Mouse (Mus musculus) adrenal gland, postnatal 4 days (tissue): ENCODE measurements around the gene Abhd17a. TPM values are rescaled to one million over a fixed set of nuclear protein-coding genes. Genes with fewer than 3 reads are reported as not detected.

Experiments
- DNase-seq, 2 experiments: peaks; one replicate each; pipeline ENCODE4 v3.0.0; 2021 to 2022; ENCODE audit warnings: low spot score in 2 of 2, mixed read lengths in 2 of 2
- microRNA-seq: library from miRNA; unstranded; fragments of <30 nt; microRNA quantifications from one replicate; pipeline ENCODE4 v1.2.0, GENCODE M21; 2021
- total RNA-seq, 2 experiments: library from RNA; stranded (reverse); gene quantifications; 2 replicates each; pipeline ENCODE4 v1.2.3; 2021

Abhd17a gene
- total RNA-seq, 2 experiments from 2014 or later = 106 to 112 TPM

DNA sequence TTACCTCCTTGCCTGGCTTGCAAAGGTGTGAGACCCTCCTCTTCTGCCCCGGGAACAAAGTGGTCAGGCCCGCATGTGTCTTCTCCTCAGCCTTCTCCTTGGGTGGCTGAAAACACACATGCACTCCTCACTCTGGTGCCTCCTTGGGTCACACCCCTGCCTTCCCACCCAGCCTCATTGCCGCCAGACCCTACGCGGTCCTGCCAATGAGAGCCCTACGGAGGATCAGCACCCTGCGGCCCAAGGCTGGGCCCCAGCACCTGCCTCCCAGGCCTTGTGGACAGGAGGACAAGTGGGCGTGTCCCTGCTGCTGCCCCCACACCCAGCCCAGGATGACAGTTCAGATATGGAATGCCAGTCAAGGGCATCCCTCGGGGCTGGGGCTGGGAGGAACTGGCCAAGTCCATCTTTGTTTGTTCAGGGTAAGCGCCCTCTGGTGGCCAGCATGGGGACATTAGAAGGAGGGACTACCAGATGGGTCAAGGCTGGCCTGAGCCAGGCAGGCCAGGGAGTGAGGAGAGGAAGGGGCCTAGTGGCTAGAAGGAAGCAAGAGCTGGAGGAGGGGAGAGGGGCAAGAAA is 41.6 kb downstream of the Abhd17a start:
- peak; percentile 60 to 77 for DNase-seq

GRCm38 (mm10) chr10:80547539-80547938 is 42.6 kb downstream of the Abhd17a start:
- DNase-seq = no peak

GRCm38 (mm10) chr10:80546945-80547344 is 43.2 kb downstream of the Abhd17a start:
- no peak for DNase-seq

DNA sequence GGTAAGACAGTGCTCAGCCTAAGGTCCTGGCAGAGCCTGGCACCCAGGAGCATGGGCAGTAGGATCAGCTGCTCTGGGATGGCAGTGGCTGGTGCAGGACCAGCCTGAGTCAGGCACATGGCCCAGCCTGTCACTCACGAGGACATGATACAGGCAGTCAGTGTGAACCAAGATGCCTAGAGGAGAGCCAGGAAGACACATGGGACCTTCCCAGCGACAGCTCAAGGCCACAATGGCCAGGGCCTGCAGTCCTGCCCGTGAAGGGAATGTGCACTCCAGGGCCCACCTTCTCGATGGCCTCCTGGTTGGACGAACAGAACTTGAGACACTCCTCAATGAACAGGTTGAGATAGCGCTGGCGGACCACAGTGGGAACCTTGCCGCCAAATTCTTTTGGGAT is 44.6 kb downstream of the Abhd17a start:
- no peak for DNase-seq

- DNase-seq = no peak
Observed at GRCm38 (mm10) chr10:80543873-80544272, 46.3 kb downstream of the Abhd17a start.

DNA sequence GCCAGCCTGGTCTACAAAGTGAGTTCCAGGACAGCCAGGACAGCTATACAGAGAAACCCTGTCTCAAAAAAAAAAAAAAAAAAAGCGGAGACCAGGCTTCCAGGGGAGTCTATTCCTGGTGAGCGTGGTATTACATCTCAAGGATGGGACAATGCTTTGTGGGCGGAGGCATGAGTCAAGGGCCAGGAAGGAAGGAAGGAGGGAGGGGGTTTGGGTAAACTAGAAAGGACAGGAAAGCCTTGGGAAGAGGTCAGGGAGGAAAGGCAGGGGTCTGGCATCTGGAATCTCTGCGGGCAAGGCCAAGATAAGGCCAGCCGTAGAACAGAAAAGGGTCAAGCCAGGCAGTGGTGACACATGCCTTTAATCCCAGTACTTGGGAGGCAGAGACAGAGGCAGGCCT is 50.6 kb downstream of the Abhd17a start:
- DNase-seq = no peak

GRCm38 (mm10) chr10:80538710-80539394 is 51.3 kb downstream of the Abhd17a start, which contains the start of gene Atp8b3:
Gene Atp8b3, minus strand, starts transcription at chr10:80539124.
- DNase-seq = peak; percentile 66 to 82

- no peak for DNase-seq
Observed at GRCm38 (mm10) chr10:80538180-80538579, 52.0 kb downstream of the Abhd17a start.

DNA sequence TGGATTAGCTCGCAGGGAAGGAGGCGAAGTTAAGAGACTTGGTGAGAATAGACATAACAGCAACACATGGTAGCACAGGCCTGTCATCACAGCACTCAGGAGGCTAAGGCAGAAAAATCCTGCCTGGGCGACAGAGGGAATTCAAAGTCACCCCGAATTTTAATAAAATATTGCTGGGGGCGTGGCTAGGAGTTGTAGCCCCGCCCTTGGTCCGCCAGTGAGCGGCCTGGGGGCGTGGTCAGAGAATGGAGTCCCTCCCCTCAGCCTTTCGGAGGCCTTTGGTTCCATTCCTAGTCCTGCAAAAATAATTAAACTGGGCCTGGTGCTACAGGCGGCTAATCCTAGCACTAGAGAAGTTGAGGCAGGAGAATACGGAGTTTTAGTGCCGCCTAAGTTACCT is 54.4 kb downstream of the Abhd17a start:
- DNase-seq = no peak

- no peak for DNase-seq
Observed at GRCm38 (mm10) chr10:80535071-80535470, 55.1 kb downstream of the Abhd17a start.

- DNase-seq = no peak
Observed at GRCm38 (mm10) chr10:80533704-80534103, 56.4 kb downstream of the Abhd17a start.

Small RNA genes within 50 kb of the gene (microRNA-seq; reads per million reads assigned to microRNA genes)
- not detected for gene Mir6912

Other genes with a start within 250 kb of the Abhd17a start
- 10 to 100 TPM; 12.8 to 13.2 TPM for gene Adamtsl5, start 241.9 kb downstream of the Abhd17a start, total RNA-seq
- gene Plk5, start 233.9 kb downstream of the Abhd17a start, total RNA-seq = under 1 TPM in 1 of 2 experiments, not detected in 1; 0.36 TPM
- 10 to 100 TPM; 25.4 to 26.7 TPM for gene Mex3d, start 202.7 kb downstream of the Abhd17a start, total RNA-seq
- 100 to 1,000 TPM; 142 to 147 TPM for gene Mbd3, start 190.8 kb downstream of the Abhd17a start, total RNA-seq
- gene Uqcr11, start 183.5 kb downstream of the Abhd17a start, total RNA-seq = 100 to 1,000 TPM; 535 to 613 TPM
- 100 to 1,000 TPM; 112 to 116 TPM for gene Tcf3, start 156.7 kb downstream of the Abhd17a start, total RNA-seq
- not detected for gene Onecut3, start 95.5 kb downstream of the Abhd17a start, total RNA-seq
- gene Atp8b3, start 51.2 kb downstream of the Abhd17a start, total RNA-seq = under 1 TPM; 0.50 to 0.82 TPM
- gene Rexo1, start 28.8 kb downstream of the Abhd17a start, total RNA-seq = 10 to 100 TPM; 71.7 to 78.9 TPM
- gene Klf16, start 13.0 kb downstream of the Abhd17a start, total RNA-seq = 10 to 100 TPM; 14.2 to 16.5 TPM
- 10 to 100 TPM; 49.5 to 51.8 TPM for gene Scamp4, start 12.5 kb upstream of the Abhd17a start, total RNA-seq
- 1 to 10 TPM; 4.0 to 4.9 TPM for gene Adat3, start 12.5 kb upstream of the Abhd17a start, total RNA-seq
- gene Gm49322, start 15.7 kb upstream of the Abhd17a start, total RNA-seq = 1 to 10 TPM; 3.0 to 3.4 TPM
- gene Csnk1g2, start 32.5 kb upstream of the Abhd17a start, total RNA-seq = 100 to 1,000 TPM; 169 to 173 TPM
- 10 to 100 TPM; 72.0 to 76.3 TPM for gene Btbd2, start 66.7 kb upstream of the Abhd17a start, total RNA-seq
- 100 to 1,000 TPM; 126 to 134 TPM for gene Mknk2, start 87.8 kb upstream of the Abhd17a start, total RNA-seq
- gene Mob3a, start 111.6 kb upstream of the Abhd17a start, total RNA-seq = 10 to 100 TPM; 16.5 to 16.6 TPM
- 10 to 100 TPM; 18.3 to 24.9 TPM for gene Izumo4, start 111.8 kb upstream of the Abhd17a start, total RNA-seq
- gene Ap3d1, start 151.9 kb upstream of the Abhd17a start, total RNA-seq = 100 to 1,000 TPM in 1 of 2 experiments, 10 to 100 TPM in 1; 98.9 to 114 TPM
- gene Dot1l, start 164.9 kb upstream of the Abhd17a start, total RNA-seq = 10 to 100 TPM; 81.2 to 83.2 TPM
- gene Sf3a2, start 207.9 kb upstream of the Abhd17a start, total RNA-seq = 10 to 100 TPM; 79.5 to 79.9 TPM
- 100 to 1,000 TPM in 1 of 2 experiments, 10 to 100 TPM in 1; 93.7 to 105 TPM for gene Plekhj1, start 208.3 kb upstream of the Abhd17a start, total RNA-seq
- 1 to 10 TPM in 1 of 2 experiments, under 1 TPM in 1; 0.79 to 1.1 TPM for gene Amh, start 214.9 kb upstream of the Abhd17a start, total RNA-seq
- 10 to 100 TPM; 12.7 to 18.4 TPM for gene Jsrp1, start 223.2 kb upstream of the Abhd17a start, total RNA-seq
- gene Oaz1, start 236.3 kb upstream of the Abhd17a start, total RNA-seq = 100 to 1,000 TPM; 668 to 717 TPM